Mouse (Mus musculus) embryo, embryonic 11 days (tissue): Measurements from ENCODE around the gene 4931409K22Rik.

Experiments
- DNase-seq: peaks from one replicate; pipeline ENCODE4 v3.0.0-alpha.2; 2015

4931409K22Rik gene

GRCm38 (mm10) chr5:24556709-24557108, at the start of gene 4931409K22Rik:
4931409K22Rik (minus strand) TSS chr5:24556809.
- DNase-seq, result no peak

- no peak for DNase-seq
These were observed 49.5 kb upstream of the 4931409K22Rik start for GRCm38 (mm10) chr5:24605980-24606665.

- peak; percentile 71 for DNase-seq
These were observed 48.8 kb upstream of the 4931409K22Rik start for GRCm38 (mm10) chr5:24605321-24605979.

GRCm38 (mm10) chr5:24604656-24605100, 48.1 kb upstream of the 4931409K22Rik start:
- DNase-seq, result peak; percentile 93

GRCm38 (mm10) chr5:24604080-24604655, 47.6 kb upstream of the 4931409K22Rik start:
- DNase-seq, result no peak

GRCm38 (mm10) chr5:24603431-24604010, 46.9 kb upstream of the 4931409K22Rik start:
- DNase-seq, result no peak

GRCm38 (mm10) chr5:24602751-24603343, 46.2 kb upstream of the 4931409K22Rik start:
- peak; percentile 92 for DNase-seq

- DNase-seq, result peak; percentile 83
These were observed 45.5 kb upstream of the 4931409K22Rik start for GRCm38 (mm10) chr5:24601911-24602750.

- peak; percentile 61 for DNase-seq
These were observed 44.6 kb upstream of the 4931409K22Rik start for GRCm38 (mm10) chr5:24601071-24601835.

GRCm38 (mm10) chr5:24600236-24600635, 43.6 kb upstream of the 4931409K22Rik start:
- no peak for DNase-seq

GRCm38 (mm10) chr5:24599137-24599536, 42.5 kb upstream of the 4931409K22Rik start:
- DNase-seq, result no peak

GRCm38 (mm10) chr5:24598570-24599006, 42.0 kb upstream of the 4931409K22Rik start:
- peak; percentile 82 for DNase-seq

- DNase-seq, result no peak
These were observed 41.4 kb upstream of the 4931409K22Rik start for GRCm38 (mm10) chr5:24597901-24598569.

- DNase-seq, result peak; percentile 85
These were observed 40.7 kb upstream of the 4931409K22Rik start for GRCm38 (mm10) chr5:24597221-24597728.

GRCm38 (mm10) chr5:24596519-24597171, 40.0 kb upstream of the 4931409K22Rik start:
- peak; percentile 78 for DNase-seq

- no peak for DNase-seq
These were observed 39.3 kb upstream of the 4931409K22Rik start for GRCm38 (mm10) chr5:24595786-24596380.

- DNase-seq, result no peak
These were observed 38.7 kb upstream of the 4931409K22Rik start for GRCm38 (mm10) chr5:24595261-24595660.

GRCm38 (mm10) chr5:24594346-24594745, 37.7 kb upstream of the 4931409K22Rik start:
- DNase-seq, result no peak

GRCm38 (mm10) chr5:24593928-24594327, 37.3 kb upstream of the 4931409K22Rik start:
- no peak for DNase-seq
